Mouse (Mus musculus) ES-E14 (cell line): ENCODE data around the gene Scap.

ENCODE experiments used
- CHD2 ChIP-seq: IDR thresholded peaks from 2 replicates; pipeline ENCODE4 v1.6.1; 2014; ENCODE audit warnings: mild to moderate bottlenecking, low read depth, low read length, inconsistent platforms
- ZNF384 ChIP-seq: IDR thresholded peaks from 2 replicates; pipeline ENCODE4 v1.6.1; 2012; ENCODE audit warnings: low read depth, low read length, inconsistent platforms

DNA sequence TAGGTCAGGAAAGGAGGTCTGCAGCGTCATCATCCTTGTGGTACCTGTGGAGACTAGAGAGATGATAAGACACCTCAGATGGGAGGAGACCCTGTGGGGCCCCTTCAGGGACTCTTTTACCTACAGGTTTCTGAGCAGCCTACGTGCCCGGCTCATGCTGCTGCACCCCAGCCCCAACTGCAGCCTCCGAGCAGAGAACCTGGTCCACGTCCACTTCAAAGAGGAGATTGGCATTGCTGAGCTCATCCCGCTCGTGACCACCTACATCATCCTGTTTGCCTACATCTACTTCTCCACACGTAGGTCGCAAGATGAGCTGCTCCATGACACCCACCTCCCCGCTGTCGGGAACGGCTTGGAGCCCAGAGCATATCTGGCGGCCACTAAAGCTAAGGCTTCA lies 40.8 kb downstream of the Scap start:
- no peak for TF ChIP-seq CHD2
- TF ChIP-seq ZNF384: no peak
